Mouse (Mus musculus) lung, postnatal 0 days (tissue): ENCODE results near the gene Cald1. TPM values are rescaled to one million over a fixed set of nuclear protein-coding genes. Genes with fewer than 3 reads are reported as not detected.

Experiments
- ATAC-seq: fragments of 200-750 bp; cut with Nextera tagmentation; 2 replicates; pipeline ENCODE4 v1.8.0; 2017; ENCODE audit warnings: moderate library complexity
- DNase-seq: peaks from one replicate; pipeline ENCODE4 v3.0.0-alpha.2; 2016; ENCODE audit warnings: low spot score
- H3K27ac ChIP-seq: fragments of 300-500 bp; sonication (generic); 2 replicates; pipeline ENCODE4 v1.5.1; 2014; ENCODE audit warnings: antibody characterized with exemption, mild to moderate bottlenecking, low read length, mixed read lengths
- H3K27me3 ChIP-seq: fragments of 300-500 bp; sonication (generic); replicated peaks from 2 replicates; pipeline ENCODE4 v1.6.1; 2014; ENCODE audit warnings: low read length, mixed read lengths; ENCODE audit not compliant: insufficient read depth
- H3K36me3 ChIP-seq: fragments of 300-500 bp; sonication (generic); 2 replicates; pipeline ENCODE4 v1.6.1; 2014; ENCODE audit warnings: low read length, mixed read lengths; ENCODE audit not compliant: insufficient read depth
- H3K4me1 ChIP-seq: fragments of 300-500 bp; sonication (generic); 2 replicates; pipeline ENCODE4 v1.6.1; 2014; ENCODE audit warnings: antibody characterized with exemption, low read depth, low read length, mixed read lengths; ENCODE audit not compliant: insufficient read depth
- H3K4me2 ChIP-seq: fragments of 300-500 bp; sonication (generic); replicated peaks from 2 replicates; pipeline ENCODE4 v1.6.1; 2014; ENCODE audit warnings: low read depth, mild to moderate bottlenecking, low read length, moderate library complexity, mixed read lengths
- H3K4me3 ChIP-seq: fragments of 300-500 bp; sonication (generic); 2 replicates; pipeline ENCODE4 v1.5.1; 2014; ENCODE audit warnings: low read depth, low read length
- H3K9ac ChIP-seq: fragments of 300-500 bp; sonication (generic); replicated peaks from 2 replicates; pipeline ENCODE4 v1.6.1; 2014; ENCODE audit warnings: low read depth, mild to moderate bottlenecking
- H3K9me3 ChIP-seq: fragments of 300-500 bp; sonication (generic); 2 replicates; pipeline ENCODE4 v1.6.1; 2016; ENCODE audit warnings: low read length, mixed read lengths
- CTCF ChIP-seq: IDR thresholded peaks from 2 replicates; pipeline ENCODE4 v1.5.1; 2016; ENCODE audit warnings: antibody characterized with exemption, mild to moderate bottlenecking
- EP300 ChIP-seq: IDR thresholded peaks from 2 replicates; pipeline ENCODE4 v1.6.1; 2016; ENCODE audit warnings: antibody characterized with exemption, mild to moderate bottlenecking, control low read depth
- WGBS: fragments of 180-500 bp; shearing (Covaris S2); extraction: QIAGEN DNeasy Blood & Tissue Kit; methylation state at CpG from one replicate; pipeline ENCODE4 v1.1.7; 2014; 5-methylcytosine and 5-hydroxymethylcytosine counted together
- polyA plus RNA-seq: library from polyadenylated mRNA; unstranded; fragments of >200 nt; fragmentation: Nextera tagmentation; extraction: Ambion mirVana; gene quantifications from 2 replicates; pipeline ENCODE4 v1.2.1, GENCODE M21; 2015

Gene Cald1
- polyA plus RNA-seq, 1 experiment from 2014 or later, result 249 TPM

- DNase-seq (no peak), ATAC-seq (no peak)
- Histone ChIP-seq H3K4me3 (no peak overlapping the region), H3K36me3 (no peaks in the 10 kb centered on the region), H3K27me3 (no peaks in the 10 kb centered on the region), H3K9me3 (no peaks in the 10 kb centered on the region), H3K4me2 (no peak overlapping the region), H3K9ac (no peak overlapping the region), H3K27ac (no peak overlapping the region), H3K4me1 (peaks cover 3% of the 10 kb centered on the region; the same call in 1 of the 2 replicates)
- 47% methylated on average over 6 of the region's 6 CpGs for WGBS
- TF ChIP-seq EP300, result peak; percentile 64
- no peak for TF ChIP-seq CTCF
Measured at GRCm38 (mm10) chr6:34731007-34731406, 132.7 kb downstream of the Cald1 start.

- Histone ChIP-seq H3K27me3 (no peaks in the 10 kb centered on the region), H3K9ac (no peak overlapping the region), H3K27ac (no peak overlapping the region), H3K4me2 (no peak overlapping the region), H3K4me1 (peaks cover 3% of the 10 kb centered on the region; the same call in 1 of the 2 replicates), H3K9me3 (no peaks in the 10 kb centered on the region), H3K4me3 (no peak overlapping the region), H3K36me3 (no peaks in the 10 kb centered on the region)
- ATAC-seq, result no peak
- DNase-seq, result no peak
- TF ChIP-seq CTCF, result no peak
- TF ChIP-seq EP300, result no peak
- 76% methylated on average over 9 of the region's 9 CpGs for WGBS
Measured at GRCm38 (mm10) chr6:34731529-34731928, 133.2 kb downstream of the Cald1 start.

- no peaks in the 10 kb centered on the region for H3K9me3 ChIP-seq
Measured at GRCm38 (mm10) chr6:34734940-34735695, 136.8 kb downstream of the Cald1 start.

GRCm38 (mm10) chr6:34736934-34737333 lies 138.6 kb downstream of the Cald1 start:
- no peak for DNase-seq
- H3K9ac ChIP-seq, result no peak overlapping the region
- no peak overlapping the region for H3K4me2 ChIP-seq
- no peaks in the 10 kb centered on the region for H3K27me3 ChIP-seq
- no peak for ATAC-seq
- H3K27ac ChIP-seq, result no peak overlapping the region
- 67% methylated on average over 2 of the region's 2 CpGs for WGBS
- H3K9me3 ChIP-seq, result no peaks in the 10 kb centered on the region
- no peaks in the 10 kb centered on the region for H3K4me1 ChIP-seq
- H3K36me3 ChIP-seq, result no peaks in the 10 kb centered on the region
- no peak overlapping the region for H3K4me3 ChIP-seq
- no peak for TF ChIP-seq CTCF
- no peak for TF ChIP-seq EP300

More at GRCm38 (mm10) chr6:34734940-34735695, 136.8 kb downstream of the Cald1 start:
- DNase-seq (no peak), ATAC-seq (no peak)
- TF ChIP-seq CTCF (no peak), EP300 (no peak)
- Histone ChIP-seq H3K27me3 (no peaks in the 10 kb centered on the region), H3K4me2 (no peak overlapping the region), H3K9ac (no peak overlapping the region), H3K27ac (no peak overlapping the region), H3K4me1 (no peaks in the 10 kb centered on the region; the same call in 1 of the 2 replicates), H3K36me3 (no peaks in the 10 kb centered on the region), H3K4me3 (no peak overlapping the region)
- 63% methylated on average over 13 of the region's 13 CpGs for WGBS

GRCm38 (mm10) chr6:34743946-34744345 lies 145.6 kb downstream of the Cald1 start:
- no peaks in the 10 kb centered on the region for H3K4me1 ChIP-seq
- ATAC-seq (no peak), DNase-seq (no peak)
- H3K9me3 ChIP-seq, result no peaks in the 10 kb centered on the region
- WGBS, result 58% methylated on average over 4 of the region's 4 CpGs
- no peak overlapping the region for H3K4me3 ChIP-seq
- no peak overlapping the region for H3K9ac ChIP-seq
- no peak overlapping the region for H3K27ac ChIP-seq
- no peak overlapping the region for H3K4me2 ChIP-seq
- no peaks in the 10 kb centered on the region; the same call in 1 of the 2 replicates for H3K36me3 ChIP-seq
- H3K27me3 ChIP-seq, result no peaks in the 10 kb centered on the region
- TF ChIP-seq CTCF (no peak), EP300 (no peak)

- TF ChIP-seq CTCF (no peak), EP300 (no peak)
- WGBS, result 62% methylated on average over 6 of the region's 6 CpGs
- ATAC-seq, result no peak
Measured at GRCm38 (mm10) chr6:34747846-34748245, 149.5 kb downstream of the Cald1 start.

More at GRCm38 (mm10) chr6:34747846-34748245, 149.5 kb downstream of the Cald1 start:
- Histone ChIP-seq H3K4me3 (no peak overlapping the region), H3K4me1 (no peaks in the 10 kb centered on the region), H3K36me3 (no peaks in the 10 kb centered on the region; the same call in 1 of the 2 replicates), H3K9me3 (no peaks in the 10 kb centered on the region), H3K27me3 (no peaks in the 10 kb centered on the region), H3K4me2 (no peak overlapping the region), H3K27ac (no peak overlapping the region), H3K9ac (no peak overlapping the region)
- DNase-seq, result no peak
